Mouse (Mus musculus): ENCODE measurements around the gene Slc6a13. TPM values are rescaled to one million over a fixed set of nuclear protein-coding genes. Genes with fewer than 3 reads are reported as not detected.
A peak's percentile ranks its signal among the peaks of the same experiment; 100 is the strongest.

The Slc6a13 gene
- polyA plus RNA-seq, 1 experiment from 2014 or later: 16.4 TPM

GRCm38 (mm10) chr6:121329848-121330508 lies 30.0 kb downstream of the Slc6a13 start:
- no peak overlapping the region for H3K4me2 ChIP-seq (replicated peaks)
- H3K27me3 ChIP-seq: no peaks in the 10 kb centered on the region
- no peak overlapping the region for H3K9ac ChIP-seq (replicated peaks)
- H3K36me3 ChIP-seq: no peaks in the 10 kb centered on the region
- no peaks in the 10 kb centered on the region for H3K9me3 ChIP-seq
- H3K4me1 ChIP-seq: peaks cover 22% of the 10 kb centered on the region
- H3K4me3 ChIP-seq: no peak overlapping the region
- no peak overlapping the region for H3K27ac ChIP-seq (replicated peaks)
- 9% methylated on average over 10 of the region's 10 CpGs for WGBS
- no peak for ATAC-seq (replicated peaks)

GRCm38 (mm10) chr6:121335841-121336240 lies 35.8 kb downstream of the Slc6a13 start:
- Histone ChIP-seq H3K4me3 (no peak overlapping the region), H3K27me3 (no peaks in the 10 kb centered on the region), H3K9me3 (no peaks in the 10 kb centered on the region), H3K36me3 (no peaks in the 10 kb centered on the region), H3K9ac (replicated peaks) (no peak overlapping the region), H3K27ac (replicated peaks) (no peak overlapping the region), H3K4me1 (no peaks in the 10 kb centered on the region), H3K4me2 (replicated peaks) (no peak overlapping the region)
- 86% methylated on average over 9 of the region's 9 CpGs for WGBS
- no peak for ATAC-seq (replicated peaks)

- Histone ChIP-seq H3K27ac (replicated peaks) (no peak overlapping the region), H3K4me3 (no peak overlapping the region), H3K36me3 (no peaks in the 10 kb centered on the region), H3K9ac (replicated peaks) (no peak overlapping the region), H3K9me3 (no peaks in the 10 kb centered on the region), H3K4me1 (no peaks in the 10 kb centered on the region), H3K27me3 (no peaks in the 10 kb centered on the region), H3K4me2 (replicated peaks) (no peak overlapping the region)
- WGBS: 75% methylated on average over 8 of the region's 8 CpGs
- ATAC-seq (replicated peaks): no peak
These were observed 36.5 kb downstream of the Slc6a13 start for GRCm38 (mm10) chr6:121336558-121336957.

GRCm38 (mm10) chr6:121337229-121337628 lies 37.2 kb downstream of the Slc6a13 start:
- Histone ChIP-seq H3K27me3 (no peaks in the 10 kb centered on the region), H3K36me3 (no peaks in the 10 kb centered on the region), H3K9ac (replicated peaks) (no peak overlapping the region), H3K27ac (replicated peaks) (no peak overlapping the region), H3K4me3 (no peak overlapping the region), H3K9me3 (no peaks in the 10 kb centered on the region), H3K4me2 (replicated peaks) (no peak overlapping the region), H3K4me1 (no peaks in the 10 kb centered on the region)
- 91% methylated on average over 9 of the region's 9 CpGs for WGBS
- ATAC-seq (replicated peaks): no peak

GRCm38 (mm10) chr6:121337770-121338518 lies 37.9 kb downstream of the Slc6a13 start:
- Histone ChIP-seq H3K27me3 (no peaks in the 10 kb centered on the region), H3K9ac (replicated peaks) (no peak overlapping the region), H3K4me3 (no peak overlapping the region), H3K27ac (replicated peaks) (no peak overlapping the region), H3K4me2 (replicated peaks) (no peak overlapping the region), H3K36me3 (no peaks in the 10 kb centered on the region), H3K4me1 (no peaks in the 10 kb centered on the region), H3K9me3 (no peaks in the 10 kb centered on the region)
- peak; percentile 74 for ATAC-seq (replicated peaks)
- WGBS: 30% methylated on average over 3 of the region's 3 CpGs

- H3K27ac ChIP-seq (replicated peaks): no peak overlapping the region
- H3K36me3 ChIP-seq: no peaks in the 10 kb centered on the region
- H3K9ac ChIP-seq (replicated peaks): no peak overlapping the region
- WGBS: 54% methylated on average over 4 of the region's 4 CpGs
- H3K9me3 ChIP-seq: no peaks in the 10 kb centered on the region
- H3K4me2 ChIP-seq (replicated peaks): no peak overlapping the region
- no peaks in the 10 kb centered on the region for H3K4me1 ChIP-seq
- no peak; the same call in 1 of the 2 replicates for ATAC-seq (replicated peaks)
- H3K27me3 ChIP-seq: no peaks in the 10 kb centered on the region
- no peak overlapping the region for H3K4me3 ChIP-seq
These were observed 38.5 kb downstream of the Slc6a13 start for GRCm38 (mm10) chr6:121338519-121338896.

- Histone ChIP-seq H3K27ac (replicated peaks) (no peak overlapping the region), H3K4me1 (no peaks in the 10 kb centered on the region), H3K4me3 (no peak overlapping the region), H3K27me3 (0 out of 2 replicates have a peak, but pooled peaks cover 4% of the 10 kb centered on the region), H3K36me3 (no peaks in the 10 kb centered on the region), H3K4me2 (replicated peaks) (no peak overlapping the region), H3K9me3 (no peaks in the 10 kb centered on the region), H3K9ac (replicated peaks) (no peak overlapping the region)
- ATAC-seq (replicated peaks): no peak
- 85% methylated on average over 6 of the region's 6 CpGs for WGBS
These were observed 41.6 kb downstream of the Slc6a13 start for GRCm38 (mm10) chr6:121341650-121342049.

- Histone ChIP-seq H3K27ac (replicated peaks) (no peak within 1 kb of the TSS), H3K9me3 (no peaks in the 10 kb centered on the region), H3K4me2 (replicated peaks) (no peak within 1 kb of the TSS), H3K4me3 (no peak within 1 kb of the TSS), H3K9ac (replicated peaks) (no peak within 1 kb of the TSS), H3K4me1 (no peaks in the 10 kb centered on the region), H3K27me3 (0 out of 2 replicates have a peak, but pooled peaks cover 4% of the 10 kb centered on the region), H3K36me3 (no peaks in the 10 kb centered on the region)
- WGBS: 85% methylated on average over 15 of the region's 15 CpGs
- ATAC-seq (replicated peaks): no peak
These were observed 43.2 kb downstream of the Slc6a13 start, which contains the start of gene Slc6a12 for GRCm38 (mm10) chr6:121343026-121343770. TSS of gene Slc6a12 (plus strand) at chr6:121343076.

GRCm38 (mm10) chr6:121343771-121344123 lies 43.7 kb downstream of the Slc6a13 start:
- H3K27me3 ChIP-seq: 0 out of 2 replicates have a peak, but pooled peaks cover 4% of the 10 kb centered on the region
- 85% methylated on average over 6 of the region's 6 CpGs for WGBS
- H3K4me2 ChIP-seq (replicated peaks): no peak overlapping the region

GRCm38 (mm10) chr6:121344329-121344728 lies 44.3 kb downstream of the Slc6a13 start:
- Histone ChIP-seq H3K9ac (replicated peaks) (no peak overlapping the region), H3K4me3 (no peak overlapping the region), H3K4me1 (no peaks in the 10 kb centered on the region), H3K27ac (replicated peaks) (no peak overlapping the region), H3K36me3 (no peaks in the 10 kb centered on the region), H3K9me3 (no peaks in the 10 kb centered on the region), H3K4me2 (replicated peaks) (no peak overlapping the region), H3K27me3 (0 out of 2 replicates have a peak, but pooled peaks cover 4% of the 10 kb centered on the region)
- ATAC-seq (replicated peaks): no peak
- 68% methylated on average over 5 of the region's 5 CpGs for WGBS

More at GRCm38 (mm10) chr6:121343771-121344123, 43.7 kb downstream of the Slc6a13 start:
- H3K9ac ChIP-seq (replicated peaks): no peak overlapping the region
- H3K4me3 ChIP-seq: no peak overlapping the region
- no peaks in the 10 kb centered on the region for H3K36me3 ChIP-seq
- no peaks in the 10 kb centered on the region for H3K4me1 ChIP-seq
- no peak for ATAC-seq (replicated peaks)
- no peak overlapping the region for H3K27ac ChIP-seq (replicated peaks)
- no peaks in the 10 kb centered on the region for H3K9me3 ChIP-seq

GRCm38 (mm10) chr6:121346428-121346827 lies 46.4 kb downstream of the Slc6a13 start:
- Histone ChIP-seq H3K4me3 (no peak overlapping the region), H3K4me2 (replicated peaks) (no peak overlapping the region), H3K9ac (replicated peaks) (no peak overlapping the region), H3K36me3 (no peaks in the 10 kb centered on the region), H3K27me3 (0 out of 2 replicates have a peak, but pooled peaks cover 4% of the 10 kb centered on the region), H3K4me1 (0 out of 2 replicates have a peak, but pooled peaks cover 5% of the 10 kb centered on the region), H3K27ac (replicated peaks) (no peak overlapping the region), H3K9me3 (no peaks in the 10 kb centered on the region)
- no peak for ATAC-seq (replicated peaks)
- WGBS: 42% methylated on average over 8 of the region's 8 CpGs

- Histone ChIP-seq H3K9ac (replicated peaks) (no peak overlapping the region), H3K9me3 (no peaks in the 10 kb centered on the region), H3K4me1 (0 out of 2 replicates have a peak, but pooled peaks cover 9% of the 10 kb centered on the region), H3K27ac (replicated peaks) (no peak overlapping the region), H3K27me3 (no peaks in the 10 kb centered on the region), H3K4me2 (replicated peaks) (no peak overlapping the region), H3K4me3 (no peak overlapping the region), H3K36me3 (no peaks in the 10 kb centered on the region)
- WGBS: 10% methylated on average over 2 of the region's 2 CpGs
- ATAC-seq (replicated peaks): no peak
These were observed 52.2 kb downstream of the Slc6a13 start for GRCm38 (mm10) chr6:121352276-121352675.

Data from forebrain, embryonic 15.5 days (tissue).